Mouse (Mus musculus) bone marrow, adult 2 months (tissue): ENCODE data around the gene Zrsr2.

Experiments used
- CTCF ChIP-seq: fragments of 200-500 bp; IDR thresholded peaks from 2 replicates; pipeline ENCODE4 v1.5.1; 2011; ENCODE audit warnings: low read length, control low read depth; ENCODE audit not compliant: control insufficient read depth, insufficient read depth
- POLR2A ChIP-seq: fragments of 200-500 bp; IDR thresholded peaks from 2 replicates; pipeline ENCODE4 v1.6.1; 2011; ENCODE audit warnings: low read depth, mild to moderate bottlenecking, control low read depth, low read length, borderline replicate concordance; ENCODE audit not compliant: control insufficient read depth

DNA sequence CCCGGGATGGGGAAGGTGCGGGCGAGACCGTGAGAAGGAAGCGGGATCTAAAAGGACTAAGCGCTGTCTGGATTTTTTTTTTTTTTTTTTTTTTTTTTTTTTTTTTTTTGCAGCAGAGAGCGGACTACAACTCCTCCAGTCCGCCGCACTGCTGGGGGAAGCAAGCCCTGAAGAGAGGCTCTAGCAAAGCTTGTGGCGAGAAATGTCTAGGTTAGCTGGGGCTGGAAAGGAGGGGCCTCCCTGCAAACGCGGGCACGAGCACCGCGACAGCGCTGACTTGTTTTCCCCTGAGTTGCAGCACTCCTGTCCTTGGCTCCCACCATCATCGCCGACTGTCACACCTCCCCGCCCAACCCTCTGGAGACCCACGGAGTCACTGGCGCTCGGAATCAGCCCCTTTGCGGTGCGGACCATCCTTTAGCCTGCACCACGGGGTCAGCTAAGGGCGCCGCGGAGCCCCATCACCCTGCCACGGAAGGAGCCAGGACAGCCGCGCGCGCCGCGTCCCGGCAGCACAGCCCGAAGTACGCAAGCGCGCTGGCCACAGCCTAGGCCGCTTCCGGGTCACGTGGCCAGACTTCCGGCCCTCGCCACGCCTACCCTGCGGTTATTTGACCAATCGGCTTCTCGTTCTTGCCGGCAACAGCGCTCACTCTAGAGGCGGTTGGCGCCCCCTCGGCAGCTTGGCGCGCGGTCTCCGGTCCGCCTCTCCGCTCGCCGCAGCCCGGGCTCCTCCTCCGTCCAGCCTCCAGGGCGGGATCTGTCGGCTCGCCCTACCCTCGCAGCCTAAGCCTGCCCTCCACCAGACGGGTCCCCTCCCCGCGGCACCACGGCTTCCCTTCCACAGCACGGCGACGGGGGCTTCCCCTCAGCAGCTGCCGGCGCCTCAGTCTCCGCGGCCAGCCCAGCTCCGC, 49.9 kb downstream of the Zrsr2 start, which contains the start of gene Ap1s2:
- TF ChIP-seq CTCF: no peak
- TF ChIP-seq POLR2A: peak; percentile 74; the same call in 1 of the 2 replicates
